Mouse (Mus musculus) mammary gland, adult 2 months (tissue): ENCODE results near the gene Alg5. TPM values are rescaled to one million over a fixed set of nuclear protein-coding genes. Genes with fewer than 3 reads are reported as not detected.

Source experiments
- polyA plus RNA-seq: library from polyadenylated mRNA; depleted of rRNA; stranded (reverse); fragments of >200 nt; gene quantifications from 2 replicates; pipeline ENCODE4 v1.2.3, GENCODE M21; 2012; ENCODE audit warnings: low replicate concordance; rRNA removed

The Alg5 gene
- 10.9 and 20.9 TPM in 2 replicates for polyA plus RNA-seq

DNA sequence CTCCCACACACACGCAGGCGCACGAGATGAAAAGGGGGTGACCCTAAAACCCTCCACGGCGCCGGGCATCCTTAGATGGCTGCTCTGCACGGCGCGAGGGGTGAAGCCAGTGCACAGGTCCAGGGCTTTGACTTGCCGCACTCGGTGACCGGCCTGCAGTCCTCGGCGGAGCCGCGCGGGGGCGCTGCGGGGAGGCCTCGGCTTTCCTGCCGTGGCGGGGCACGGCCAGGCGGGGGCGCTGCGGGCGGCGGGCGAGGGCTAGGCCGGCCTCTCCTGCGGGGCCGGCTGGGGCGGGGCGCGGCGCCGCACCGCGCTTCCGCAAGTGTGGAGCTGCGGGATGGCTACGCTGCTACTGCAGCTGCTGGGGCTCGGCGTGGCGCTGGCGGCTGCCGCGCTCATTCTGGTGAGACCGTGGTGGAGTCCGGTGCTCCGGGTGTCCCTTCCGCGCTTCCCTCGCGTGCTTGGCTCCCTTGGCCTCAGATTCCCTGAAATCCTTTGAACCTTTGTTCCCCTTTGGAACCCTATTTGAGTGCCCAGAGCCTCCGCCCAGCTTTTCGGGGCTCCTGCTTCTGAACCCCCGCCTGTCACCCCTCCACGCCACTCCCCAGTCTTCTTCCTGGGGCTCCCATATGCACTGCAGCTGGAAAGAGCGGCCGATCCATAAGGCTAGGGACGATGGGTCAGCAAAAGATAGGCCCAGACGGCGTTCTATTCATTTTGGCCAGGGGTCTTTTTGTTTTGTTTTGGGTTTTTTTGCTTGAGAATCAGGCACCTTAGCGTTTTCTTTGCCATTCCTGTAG is at the start of gene Alg5, which contains the start of gene Exosc8:
Alg5 (plus strand) TSS at position 293 of the 800 bp plus-strand sequence.
Exosc8 (minus strand) TSS at position 147 of the 800 bp plus-strand sequence.

DNA sequence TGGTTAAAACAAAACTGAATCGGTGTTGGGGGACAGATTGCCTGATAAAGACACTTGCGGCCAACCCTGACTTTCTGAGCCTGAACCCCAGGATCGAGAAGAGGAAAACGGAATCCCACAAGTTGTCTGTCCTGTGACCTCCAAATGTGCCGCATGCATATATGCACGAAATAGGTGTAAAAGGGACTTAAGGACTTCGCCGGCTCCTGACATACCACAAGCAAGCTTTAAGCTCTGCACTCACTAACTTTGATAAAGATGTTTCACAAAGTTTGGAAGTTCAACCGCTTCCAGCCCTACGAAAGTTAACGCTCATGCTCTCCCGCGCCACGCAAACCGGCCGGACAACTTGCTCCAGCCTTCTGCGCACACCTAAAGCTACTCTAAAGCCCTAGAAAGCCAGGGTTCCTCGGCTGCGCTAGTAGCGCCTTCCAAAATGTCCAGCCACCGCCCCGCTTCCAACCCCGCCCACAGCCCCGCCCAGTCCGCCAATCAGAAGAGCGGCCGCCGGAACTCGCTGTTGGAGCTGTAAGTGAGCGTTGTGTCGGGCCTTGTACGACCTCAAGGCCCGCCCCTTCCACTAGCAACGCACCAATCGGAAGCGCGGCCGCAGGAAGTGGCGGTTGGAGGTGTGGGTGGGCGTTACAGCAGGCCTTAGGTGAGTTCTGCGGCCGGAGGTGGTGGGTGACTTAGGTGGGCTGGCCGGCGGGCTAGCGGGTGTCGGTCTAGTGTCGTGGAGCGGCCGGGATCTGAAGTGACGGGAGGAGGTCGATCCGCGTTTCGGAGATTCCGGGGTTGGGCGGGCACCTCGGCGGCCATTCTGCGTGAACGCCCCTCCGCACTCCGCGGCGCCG is 42.9 kb upstream of the Alg5 start, which contains the start of gene Supt20:
Supt20 (plus strand) TSS at position 606 of the 854 bp plus-strand sequence.

DNA sequence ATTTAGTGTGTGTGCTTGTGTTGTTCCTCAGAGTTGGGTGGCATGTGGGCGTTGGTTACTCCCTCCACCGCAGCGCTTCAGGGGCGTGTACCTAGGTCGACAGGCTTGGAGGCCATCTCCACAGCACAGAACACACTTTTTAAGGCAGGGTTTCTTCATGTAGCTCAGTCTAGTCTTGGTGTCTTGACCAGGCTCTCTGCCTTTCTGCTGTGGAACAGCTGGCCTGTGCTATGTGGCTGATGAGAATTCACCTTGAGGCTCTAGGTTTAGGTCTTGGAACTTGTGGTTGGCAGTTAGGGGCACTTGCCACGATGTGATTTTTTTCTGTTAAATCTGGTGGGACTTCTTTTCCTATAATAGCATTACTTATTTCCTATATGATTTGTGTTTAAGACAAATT is 21.1 kb upstream of the Alg5 start, which contains the start of gene Gm21958:
Gm21958 (minus strand) TSS at position 101 of the 400 bp plus-strand sequence.

DNA sequence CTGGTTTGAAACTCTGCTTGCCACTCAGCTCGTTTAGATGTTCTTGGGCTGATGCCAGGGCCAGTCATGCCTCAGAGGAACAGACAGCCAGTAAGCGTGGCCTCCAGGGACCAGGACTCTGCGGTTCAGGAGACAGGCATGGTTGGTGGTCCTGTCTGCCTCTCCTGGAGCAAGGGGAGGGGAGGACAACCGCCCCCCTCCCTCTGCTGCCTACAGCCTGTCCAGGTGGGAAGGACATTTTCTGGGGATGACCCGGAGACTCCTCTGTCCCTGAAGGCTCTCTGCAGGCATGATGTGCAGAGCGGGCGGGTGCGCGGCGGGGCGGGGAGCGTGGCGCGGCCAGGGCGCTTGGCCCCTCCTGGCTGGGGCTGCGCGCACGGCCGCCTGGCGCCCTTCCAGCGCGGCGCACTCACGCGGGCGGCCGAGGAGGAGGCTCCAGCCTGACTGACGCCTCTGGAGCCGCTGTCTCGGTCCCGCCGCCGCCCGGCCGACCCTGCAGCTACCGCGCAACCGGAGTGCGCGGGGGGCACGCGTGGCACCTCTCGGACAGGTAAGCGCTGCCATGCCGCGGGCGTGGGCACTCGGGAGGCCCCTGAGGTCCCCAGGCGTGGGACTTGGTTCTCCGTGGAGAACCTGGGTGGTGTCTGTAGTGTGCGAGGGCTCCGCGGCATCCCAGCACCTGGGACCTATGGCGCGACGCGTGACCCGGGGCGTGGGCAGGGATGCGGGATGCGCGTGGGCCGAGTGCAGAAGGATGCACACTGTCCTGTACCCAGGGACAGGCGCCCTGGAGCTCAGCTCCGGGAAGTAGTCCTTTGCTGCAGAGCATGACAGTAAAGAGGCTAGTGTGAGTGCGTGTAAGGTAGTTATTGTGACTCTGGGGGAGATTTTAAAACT is 20.1 kb downstream of the Alg5 start, which contains the start of gene Smad9:
Smad9 (plus strand) TSS at position 438 of the 897 bp plus-strand sequence.

Other genes with a start within 250 kb of the Alg5 start
- 46.2 and 50.7 TPM in 2 replicates for gene Supt20, start 42.7 kb upstream of the Alg5 start, polyA plus RNA-seq
- not detected in 2 replicates for gene Gm21958, start 21.2 kb upstream of the Alg5 start, polyA plus RNA-seq
- 18.4 and 24.9 TPM in 2 replicates for gene Exosc8, start 146 bp upstream of the Alg5 start, polyA plus RNA-seq
- gene Smad9, start 20.0 kb downstream of the Alg5 start, polyA plus RNA-seq = 0.47 TPM in 2 replicates
- gene Rfxap, start 72.3 kb downstream of the Alg5 start, polyA plus RNA-seq = 11.0 and 17.9 TPM in 2 replicates
- gene Sertm1, start 180.3 kb downstream of the Alg5 start, polyA plus RNA-seq = not detected in 2 replicates